Mouse (Mus musculus): Measurements from ENCODE around the gene Tmem54.

Tmem54 gene

DNA sequence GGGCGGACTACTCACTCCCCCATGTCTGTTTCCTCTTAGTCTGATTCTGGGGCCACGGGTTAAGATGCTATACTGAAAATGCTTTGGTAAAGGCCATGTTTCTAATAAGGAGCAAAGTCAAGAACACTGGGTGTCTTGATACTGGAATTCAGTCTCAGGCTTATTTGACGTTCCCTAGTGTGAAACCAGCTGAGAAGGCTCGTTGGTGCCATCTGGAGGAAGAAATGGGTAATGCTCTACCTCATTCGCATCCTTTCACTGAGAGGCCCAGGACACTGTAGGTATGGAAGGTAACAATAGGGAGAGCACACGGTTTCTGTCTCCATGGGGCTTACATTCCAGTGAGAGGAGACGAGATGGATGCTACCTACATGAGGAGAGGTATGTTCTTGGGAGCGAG is 19.3 kb upstream of the Tmem54 start:
- in situ Hi-C loops (cut with MboI; ENCODE audit: low pct_unique_long_range_greater_than_20kb in 1 of 2, low sequenced_read_pairs in 2 of 2, unreplicated experiment in 1 of 2), result loop anchor here (5.0 kb wide), 2 partner anchors 129 to 134 kb away; no protein-coding TSS in a partner anchor

DNA sequence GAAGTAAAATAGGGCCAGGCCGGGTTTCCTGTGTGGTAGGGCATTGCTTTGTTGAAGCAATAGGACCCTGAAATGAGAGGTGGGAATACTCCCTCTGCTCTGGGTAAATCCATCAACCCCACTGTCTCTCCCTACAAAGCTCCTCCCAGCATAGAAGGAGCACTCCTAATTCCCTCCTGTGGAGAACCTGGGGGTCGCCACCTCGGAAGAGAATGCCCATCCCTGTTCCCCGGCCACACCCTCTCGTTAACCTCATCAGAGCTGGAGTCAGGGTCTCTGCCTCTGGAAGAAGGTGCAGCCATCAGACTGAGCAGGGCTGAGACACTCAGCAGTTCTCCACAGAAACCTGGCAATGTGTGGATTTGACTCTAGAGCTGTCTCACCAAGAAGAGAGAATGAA is 17.5 kb upstream of the Tmem54 start:
- in situ Hi-C loops (cut with MboI; ENCODE audit: low pct_unique_long_range_greater_than_20kb in 1 of 2, low sequenced_read_pairs in 2 of 2, unreplicated experiment in 1 of 2), result loop anchor here (5.0 kb wide), 2 partner anchors 131 to 136 kb away; no protein-coding TSS in a partner anchor

DNA sequence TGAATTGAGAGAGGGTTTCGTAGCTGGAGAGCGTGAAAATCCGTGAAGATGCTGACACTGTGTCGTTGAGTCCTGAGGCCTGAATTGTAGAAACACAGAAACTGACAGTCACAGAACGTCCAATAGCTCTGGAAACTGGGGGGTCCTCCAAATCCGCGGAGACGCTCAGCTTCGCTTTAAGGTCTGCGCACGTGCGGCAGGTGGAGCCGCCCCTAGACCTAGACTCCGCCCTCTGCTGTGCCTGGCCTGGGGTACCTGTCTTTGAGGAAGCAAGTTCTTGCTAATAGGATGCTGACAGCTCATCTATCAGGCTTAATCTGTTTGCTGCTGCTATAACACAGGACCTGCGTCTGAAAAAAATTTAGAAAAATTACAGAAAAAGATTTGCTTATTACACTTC is 10.1 kb upstream of the Tmem54 start:
- in situ Hi-C loops (cut with MboI; ENCODE audit: low pct_unique_long_range_greater_than_20kb in 1 of 2, low sequenced_read_pairs in 2 of 2, unreplicated experiment in 1 of 2), result no loop called here

DNA sequence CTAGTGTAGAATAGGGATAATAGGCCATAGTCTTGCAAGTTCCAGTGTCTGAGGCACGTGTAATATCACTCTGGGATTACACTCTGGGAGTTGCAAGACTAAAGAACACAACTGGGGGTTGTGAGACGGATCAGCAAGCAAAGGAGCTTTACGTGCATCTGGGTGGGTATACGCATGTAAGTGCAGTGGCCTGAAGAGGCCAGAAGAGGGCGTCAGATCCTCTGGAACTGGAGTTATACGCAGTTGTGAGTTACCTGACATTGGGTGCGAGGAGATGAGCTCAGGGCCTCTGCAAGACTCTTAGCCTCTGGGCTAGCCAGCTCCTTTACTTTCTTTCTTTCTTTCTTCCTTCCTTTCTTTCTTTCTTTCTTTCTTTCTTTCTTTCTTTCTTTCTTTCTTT is 8.3 kb upstream of the Tmem54 start:
- in situ Hi-C loops (cut with MboI; ENCODE audit: low pct_unique_long_range_greater_than_20kb in 1 of 2, low sequenced_read_pairs in 2 of 2, unreplicated experiment in 1 of 2), result no loop called here

DNA sequence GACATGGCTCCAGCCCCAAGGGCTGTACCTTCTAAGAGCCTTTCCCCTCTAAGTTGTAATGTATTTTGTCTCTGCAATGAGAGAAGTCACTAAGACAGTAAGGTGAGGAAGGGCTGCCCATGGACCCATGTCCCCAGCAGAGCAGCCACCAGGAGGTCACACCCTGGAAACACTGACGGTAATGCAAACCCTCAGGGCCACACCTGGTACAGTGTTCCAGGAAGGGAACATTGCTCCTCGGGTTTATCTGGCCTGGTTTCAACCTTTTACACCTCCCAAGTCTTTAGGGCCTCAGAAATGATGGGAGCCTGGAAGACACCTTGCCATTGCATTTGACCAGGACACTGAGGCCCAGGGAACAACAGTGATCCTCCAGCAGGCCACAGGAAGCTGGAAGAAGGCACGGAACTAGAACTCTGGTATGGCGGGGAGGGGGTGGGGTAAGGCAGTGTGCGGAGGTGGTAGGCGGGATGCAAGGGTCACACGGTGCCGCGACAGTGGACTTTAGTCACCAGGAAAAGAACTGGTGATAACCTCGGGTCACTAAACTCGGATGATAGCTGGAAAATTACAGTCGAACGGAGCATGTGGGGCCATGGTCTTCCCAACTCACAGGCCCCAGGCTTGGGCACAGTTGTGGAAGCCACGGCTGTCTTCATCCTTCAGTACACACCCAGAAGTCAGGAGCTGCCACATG is 3.1 kb upstream of the Tmem54 start:
- in situ Hi-C loops (cut with MboI; ENCODE audit: low pct_unique_long_range_greater_than_20kb in 1 of 2, low sequenced_read_pairs in 2 of 2, unreplicated experiment in 1 of 2), result no loop called here

DNA sequence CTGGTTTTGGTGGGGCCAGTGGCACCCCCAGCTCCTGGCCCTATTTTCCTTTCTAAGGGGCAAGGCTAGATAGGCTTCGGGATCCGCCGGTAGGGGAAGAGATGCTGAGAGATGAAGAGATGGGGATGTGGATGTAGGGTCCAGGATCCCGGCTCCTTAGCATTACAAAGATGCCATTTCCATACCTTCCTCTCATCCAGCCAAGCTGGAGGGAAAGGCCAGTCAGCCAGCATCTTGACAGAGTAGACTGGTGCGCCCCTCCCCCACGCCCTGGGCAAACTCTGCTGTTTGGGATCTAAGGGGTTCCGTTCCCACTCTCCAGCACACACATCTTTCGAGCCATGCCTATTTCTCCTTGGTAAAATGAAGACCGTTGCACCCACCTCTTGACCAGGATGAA is 725 bp downstream of the Tmem54 start:
- in situ Hi-C loops (cut with MboI; ENCODE audit: low pct_unique_long_range_greater_than_20kb in 1 of 2, low sequenced_read_pairs in 2 of 2, unreplicated experiment in 1 of 2), result no loop called here

DNA sequence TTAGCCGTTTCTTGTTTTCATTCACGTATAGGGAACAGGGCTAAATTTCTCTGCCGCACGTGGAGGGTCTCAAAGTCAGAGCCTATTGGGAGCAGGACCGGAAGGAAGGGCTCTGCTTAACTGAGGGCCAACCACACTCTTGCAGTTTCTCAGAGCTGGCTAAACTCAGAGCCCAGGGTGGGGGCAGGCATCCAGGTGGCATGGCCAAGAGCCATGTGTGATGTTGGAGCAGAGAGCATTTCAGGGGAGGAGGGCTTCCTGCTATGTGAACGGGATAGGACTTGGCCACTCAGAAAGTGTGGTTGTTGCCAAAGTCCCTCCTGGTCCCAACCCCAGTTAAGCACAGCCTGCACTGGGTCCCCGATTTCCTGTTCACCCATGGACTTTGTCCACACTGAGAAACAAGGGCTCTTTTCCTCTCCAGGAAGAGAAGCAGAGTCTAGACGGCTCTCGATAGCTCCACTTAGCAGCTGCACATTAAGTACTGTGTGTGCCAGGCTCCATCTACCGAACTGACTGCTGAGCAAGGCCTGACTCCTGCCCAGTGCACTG is 2.1 kb downstream of the Tmem54 start:
- in situ Hi-C loops (cut with MboI; ENCODE audit: low pct_unique_long_range_greater_than_20kb in 1 of 2, low sequenced_read_pairs in 2 of 2, unreplicated experiment in 1 of 2), result no loop called here

DNA sequence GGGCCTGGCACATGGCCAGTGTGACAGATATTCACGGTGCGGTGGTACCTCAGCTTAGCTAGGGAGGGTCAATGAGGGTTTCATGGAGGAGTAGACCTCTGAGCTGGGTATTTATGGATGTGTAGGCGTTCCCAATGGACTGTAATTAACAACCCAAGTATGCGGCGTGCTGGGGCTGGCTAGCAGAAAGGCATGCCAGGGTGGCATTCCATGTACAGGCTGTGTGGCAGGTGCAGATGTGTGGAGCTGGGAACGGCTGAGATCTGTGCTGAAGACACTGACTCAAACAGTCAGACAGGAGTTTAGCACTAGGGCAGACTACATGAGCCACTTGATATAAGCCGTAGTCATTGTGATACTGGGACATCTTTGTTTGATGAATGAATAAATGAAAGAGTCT is 3.3 kb downstream of the Tmem54 start:
- in situ Hi-C loops (cut with MboI; ENCODE audit: low pct_unique_long_range_greater_than_20kb in 1 of 2, low sequenced_read_pairs in 2 of 2, unreplicated experiment in 1 of 2), result no loop called here

DNA sequence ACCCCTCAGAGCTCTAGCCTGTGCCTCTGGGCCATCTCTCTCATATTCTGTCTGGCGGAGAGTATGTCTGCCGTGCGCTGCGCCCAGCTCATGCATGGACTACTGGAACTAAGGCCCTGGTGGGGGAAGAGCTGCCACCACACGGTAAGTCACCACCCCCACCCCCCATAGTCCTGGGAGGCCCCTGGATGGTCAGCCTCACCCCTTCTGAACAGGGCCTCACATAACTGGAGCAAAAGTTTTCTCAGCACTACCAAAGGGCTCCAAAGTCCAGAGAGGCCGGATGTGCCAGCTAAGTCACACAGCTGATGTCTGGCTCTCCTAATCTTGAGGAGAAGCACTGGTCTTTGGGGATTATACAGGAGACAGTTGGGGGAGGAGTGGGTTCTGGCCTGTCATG is 5.5 kb downstream of the Tmem54 start:
- in situ Hi-C loops (cut with MboI; ENCODE audit: low pct_unique_long_range_greater_than_20kb in 1 of 2, low sequenced_read_pairs in 2 of 2, unreplicated experiment in 1 of 2), result no loop called here

DNA sequence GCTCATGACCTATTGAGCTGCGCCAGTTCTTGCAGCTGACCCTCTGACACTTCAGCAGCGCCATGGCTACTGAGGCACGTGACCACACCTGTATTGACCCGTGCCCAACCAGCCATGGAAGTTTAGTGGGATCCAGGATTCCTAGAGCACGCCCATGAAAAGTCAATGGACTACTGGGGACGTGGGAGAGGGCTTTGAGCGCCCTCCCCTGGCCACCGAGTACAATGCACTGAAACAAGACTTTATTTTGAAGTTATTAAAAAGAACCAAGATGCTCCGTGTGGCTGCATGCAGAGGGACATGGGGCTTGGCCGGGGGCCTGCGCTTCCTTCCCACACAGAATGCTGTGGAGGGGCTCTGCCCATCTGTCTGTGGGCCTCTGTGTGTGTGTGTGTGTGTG is 6.0 kb downstream of the Tmem54 start:
- in situ Hi-C loops (cut with MboI; ENCODE audit: low pct_unique_long_range_greater_than_20kb in 1 of 2, low sequenced_read_pairs in 2 of 2, unreplicated experiment in 1 of 2), result no loop called here

DNA sequence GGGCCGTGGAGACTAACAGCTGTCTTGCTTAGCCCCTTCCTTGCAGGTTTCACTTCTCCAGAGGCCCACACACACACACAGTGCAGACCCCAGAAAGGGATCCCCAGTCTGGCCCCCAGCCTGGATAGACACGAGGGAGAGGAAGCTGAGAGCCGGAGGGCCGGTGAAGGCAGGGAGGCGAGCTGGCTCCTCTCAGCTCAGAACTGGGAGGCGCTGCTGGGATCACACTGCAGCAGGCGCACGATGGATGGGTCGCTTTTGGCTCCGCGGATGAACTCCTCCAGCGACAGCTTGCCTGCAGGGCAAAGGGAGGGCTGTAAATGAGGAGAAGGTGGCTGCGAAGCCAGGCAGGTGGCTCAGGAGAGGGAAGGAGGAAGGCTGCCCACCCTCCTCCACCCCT is 6.9 kb downstream of the Tmem54 start:
- in situ Hi-C loops (cut with MboI; ENCODE audit: low pct_unique_long_range_greater_than_20kb in 1 of 2, low sequenced_read_pairs in 2 of 2, unreplicated experiment in 1 of 2), result no loop called here

DNA sequence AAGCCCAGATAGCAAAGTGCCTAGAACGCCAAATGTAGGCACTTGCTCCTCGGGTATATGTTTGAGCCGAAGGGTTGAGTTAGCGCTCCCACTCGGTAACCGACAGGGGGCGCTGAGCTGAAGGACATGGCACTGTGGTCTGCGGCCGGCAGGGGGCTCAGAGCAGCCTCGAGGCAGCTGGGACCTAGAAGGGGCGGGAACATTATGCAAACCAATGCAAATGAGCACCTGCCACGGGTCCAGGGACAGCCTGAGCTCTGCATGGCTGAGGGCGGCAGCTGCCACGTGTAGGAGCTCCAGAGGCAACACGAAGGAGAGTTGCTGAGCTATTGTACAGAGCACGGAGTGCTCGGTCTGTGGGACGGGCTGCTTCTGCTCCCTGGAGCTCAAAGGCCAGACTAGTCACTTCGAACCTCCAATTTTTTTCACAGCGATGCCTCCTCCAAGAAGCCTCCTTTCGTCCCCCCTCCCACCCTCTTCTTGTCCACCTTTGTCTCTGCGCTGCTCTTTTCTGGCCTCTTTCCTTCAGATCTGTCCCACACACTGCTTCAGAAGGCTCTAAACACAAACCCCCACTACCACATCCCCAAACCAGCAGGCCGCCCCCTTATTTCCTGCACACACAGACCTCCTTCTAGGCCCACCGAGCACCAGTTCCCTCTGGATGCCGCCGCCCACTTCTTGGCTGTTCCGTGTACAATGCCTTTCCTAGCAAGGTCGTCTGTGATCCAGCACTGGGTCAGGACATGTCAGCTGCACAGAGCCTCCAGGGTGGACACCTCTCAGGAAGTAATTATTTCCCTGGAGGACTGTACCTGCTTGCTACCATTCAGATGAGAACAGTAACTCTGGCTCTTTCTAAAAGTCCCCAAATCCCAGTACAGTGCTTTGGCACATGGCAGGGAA is 8.0 kb downstream of the Tmem54 start:
- in situ Hi-C loops (cut with MboI; ENCODE audit: low pct_unique_long_range_greater_than_20kb in 1 of 2, low sequenced_read_pairs in 2 of 2, unreplicated experiment in 1 of 2), result no loop called here

DNA sequence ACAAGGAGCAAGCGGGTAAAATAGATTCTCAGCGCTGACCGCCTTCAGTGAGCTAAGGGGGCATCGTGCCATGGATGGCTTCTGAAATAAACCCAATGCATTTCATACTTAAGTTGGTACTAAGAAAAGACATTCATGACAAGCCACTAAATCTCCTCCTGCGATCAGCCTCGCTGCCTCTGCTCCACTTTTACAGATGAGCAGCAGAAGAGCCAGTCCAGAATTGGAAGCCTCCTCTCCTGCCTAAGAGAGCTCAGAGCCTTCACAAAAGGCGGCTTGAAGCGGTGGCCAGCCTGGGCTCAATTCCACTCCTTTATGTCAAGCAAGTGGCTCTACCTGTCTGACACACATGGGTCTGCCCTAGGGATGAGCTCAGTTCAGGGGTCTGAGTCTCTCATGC is 11.4 kb downstream of the Tmem54 start:
- in situ Hi-C loops (cut with MboI; ENCODE audit: low pct_unique_long_range_greater_than_20kb in 1 of 2, low sequenced_read_pairs in 2 of 2, unreplicated experiment in 1 of 2), result no loop called here

DNA sequence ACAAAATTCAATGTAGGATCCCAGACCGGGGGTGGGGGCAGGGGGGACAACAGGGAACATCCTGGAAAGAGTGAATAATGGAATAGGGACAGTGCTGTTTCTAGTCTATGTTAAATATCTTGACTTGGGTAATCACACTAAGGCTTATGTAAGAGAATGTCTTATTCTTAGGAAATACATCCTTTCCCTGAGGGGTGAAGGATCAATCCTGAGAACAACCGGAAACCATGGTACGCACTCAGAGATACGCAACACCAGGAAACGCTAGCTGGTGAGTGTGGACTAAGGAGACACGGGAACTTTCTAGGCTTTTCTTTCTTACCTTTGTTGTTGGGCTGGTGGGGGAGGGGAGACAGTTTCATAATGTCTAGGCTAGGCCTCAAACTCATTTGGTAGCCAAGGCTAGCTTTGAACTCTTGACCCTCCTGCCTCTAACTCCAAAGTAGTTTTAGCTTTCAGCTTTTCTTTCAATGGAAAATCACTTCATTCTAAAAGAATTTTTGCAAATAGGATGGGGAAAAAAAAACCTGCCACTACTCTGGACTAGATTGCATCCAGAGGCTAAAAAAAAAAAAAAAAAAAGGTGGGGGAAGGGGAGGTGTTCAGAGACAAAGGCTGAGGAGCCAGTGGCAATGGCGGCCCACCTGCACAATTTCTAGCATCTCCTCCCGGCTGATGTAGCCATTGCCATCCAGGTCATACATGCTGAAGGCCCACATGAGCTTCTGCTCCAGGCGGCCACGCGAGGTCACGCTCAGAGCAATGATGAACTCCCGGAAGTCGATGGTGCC is 12.6 kb downstream of the Tmem54 start:
- in situ Hi-C loops (cut with MboI; ENCODE audit: low pct_unique_long_range_greater_than_20kb in 1 of 2, low sequenced_read_pairs in 2 of 2, unreplicated experiment in 1 of 2), result no loop called here

DNA sequence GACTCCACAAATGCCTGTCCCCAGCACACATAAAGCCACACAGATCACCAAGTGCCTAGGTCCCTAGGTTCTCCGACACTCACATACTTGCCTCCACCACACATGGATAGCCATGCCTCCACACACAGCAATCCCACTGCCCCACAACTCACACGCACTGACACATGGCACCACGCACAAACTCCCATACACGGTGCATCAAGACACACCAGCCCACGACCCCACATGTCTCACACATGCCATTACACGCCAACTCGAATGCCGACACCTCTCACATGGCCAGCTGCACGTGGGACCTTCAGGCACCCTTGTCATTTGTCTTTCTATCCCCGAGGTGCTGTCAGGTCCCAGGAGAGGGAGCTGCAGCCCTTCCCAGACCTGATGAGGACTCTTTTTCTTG is 14.4 kb downstream of the Tmem54 start:
- in situ Hi-C loops (cut with MboI; ENCODE audit: low pct_unique_long_range_greater_than_20kb in 1 of 2, low sequenced_read_pairs in 2 of 2, unreplicated experiment in 1 of 2), result loop anchor here in 1 of 2 experiments (10.0 kb wide), 1 partner anchor 155 kb away; no protein-coding TSS in a partner anchor

DNA sequence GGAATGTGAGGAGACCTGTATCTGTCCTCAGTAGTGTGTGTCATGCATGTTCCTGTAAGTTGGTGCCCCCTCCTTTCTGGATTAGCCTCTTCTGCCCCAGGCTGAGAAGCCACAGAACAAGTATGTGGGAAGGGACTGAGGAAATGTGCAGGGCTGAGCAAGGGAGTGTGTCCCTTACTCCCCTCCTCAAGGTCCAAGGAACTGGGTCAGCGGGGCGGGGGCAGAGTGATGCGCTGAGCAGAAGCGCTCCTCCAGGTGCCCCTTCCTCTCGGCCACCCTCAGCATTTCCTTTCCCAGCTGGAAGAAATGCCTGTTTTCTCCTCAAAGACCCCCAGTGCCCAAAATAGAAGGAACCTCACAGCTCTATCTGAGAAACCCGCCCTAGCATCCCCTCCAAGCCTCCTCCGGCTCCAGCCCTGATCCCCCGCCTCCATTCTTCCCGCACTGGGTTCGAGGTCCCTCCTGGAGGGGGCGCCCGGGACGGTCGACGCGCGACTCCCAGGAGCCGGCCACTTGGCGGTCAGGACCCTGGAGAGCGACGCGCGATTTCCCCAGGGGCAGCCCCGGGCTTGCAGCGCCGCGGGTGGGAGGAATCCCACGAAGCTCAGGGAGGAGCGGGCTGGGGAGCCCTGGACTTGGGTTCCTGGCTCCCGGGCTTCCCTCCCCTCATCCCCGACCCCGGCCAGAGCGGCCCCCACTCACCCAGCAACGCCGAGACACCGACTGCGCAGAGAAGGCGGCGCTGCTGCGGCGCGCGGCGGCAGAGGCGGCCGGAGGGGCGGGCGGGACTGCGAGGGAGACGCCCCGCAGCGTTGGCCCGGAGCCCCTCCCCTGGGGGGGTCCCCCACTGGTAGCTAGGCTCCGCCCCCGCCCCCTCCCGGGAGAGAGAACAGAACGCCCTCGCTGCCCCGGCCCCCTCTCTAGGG is 15.4 kb downstream of the Tmem54 start:
- in situ Hi-C loops (cut with MboI; ENCODE audit: low pct_unique_long_range_greater_than_20kb in 1 of 2, low sequenced_read_pairs in 2 of 2, unreplicated experiment in 1 of 2), result loop anchor here in 1 of 2 experiments (10.0 kb wide), 1 partner anchor 154 kb away; no protein-coding TSS in a partner anchor

DNA sequence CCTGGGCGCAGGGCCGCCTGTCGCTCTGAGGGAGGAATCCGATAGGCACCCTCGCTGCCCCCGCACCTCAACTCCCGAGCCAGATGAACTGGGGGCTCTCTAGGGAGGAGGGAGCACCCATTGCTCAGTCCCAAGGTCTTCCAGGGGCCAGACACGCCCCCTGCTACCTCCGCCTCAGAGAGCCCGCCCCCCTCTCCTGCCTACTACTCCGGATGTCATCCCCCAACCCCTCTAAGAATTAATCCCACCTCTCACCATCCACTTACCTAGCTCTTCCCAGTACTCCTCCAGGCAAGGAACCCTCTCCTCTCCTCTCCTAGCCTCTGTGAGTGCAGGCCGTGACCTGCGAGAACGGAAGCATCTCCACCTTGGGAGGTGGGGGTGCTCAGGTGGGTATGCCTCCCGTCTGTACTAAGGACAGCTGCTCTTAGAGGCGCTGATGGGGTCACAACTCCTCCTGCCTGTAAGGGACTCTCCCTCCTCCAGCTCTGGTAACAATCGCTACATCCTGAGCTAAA is 16.3 kb downstream of the Tmem54 start, which contains the start of gene Hpca:
Gene Hpca (minus strand): TSS at position 468 of the 518 bp plus-strand sequence.
- in situ Hi-C loops (cut with MboI; ENCODE audit: low pct_unique_long_range_greater_than_20kb in 1 of 2, low sequenced_read_pairs in 2 of 2, unreplicated experiment in 1 of 2), result loop anchor here in 1 of 2 experiments (10.0 kb wide), 1 partner anchor 153 kb away; no protein-coding TSS in a partner anchor

Data from mouse embryonic stem cell (cell line).